Mouse (Mus musculus) kidney, embryonic 15.5 days (tissue): ENCODE results near the gene Rnf183. TPM values are rescaled to one million over a fixed set of nuclear protein-coding genes. Genes with fewer than 3 reads are reported as not detected.

Experiments
- ATAC-seq: fragments of 200-750 bp; cut with Nextera tagmentation; replicated peaks from 2 replicates; pipeline ENCODE4 v1.8.0; 2017; ENCODE audit warnings: moderate TSS enrichment; ENCODE audit not compliant: low FRiP score
- H3K27ac ChIP-seq: fragments of 300-500 bp; sonication (generic); 2 replicates; pipeline ENCODE4 v1.5.1; 2015; ENCODE audit warnings: mild to moderate bottlenecking, inconsistent platforms
- H3K27me3 ChIP-seq: fragments of 300-500 bp; sonication (generic); 2 replicates; pipeline ENCODE4 v1.6.1; 2015; ENCODE audit warnings: inconsistent platforms
- H3K36me3 ChIP-seq: fragments of 300-500 bp; sonication (generic); 2 replicates; pipeline ENCODE4 v1.6.1; 2015; ENCODE audit warnings: inconsistent platforms
- H3K4me1 ChIP-seq: fragments of 300-500 bp; sonication (generic); 2 replicates; pipeline ENCODE4 v1.6.1; 2015; ENCODE audit warnings: inconsistent platforms
- H3K4me2 ChIP-seq: fragments of 300-500 bp; sonication (generic); 2 replicates; pipeline ENCODE4 v1.6.1; 2015; ENCODE audit warnings: moderate library complexity, mild to moderate bottlenecking, inconsistent platforms
- H3K4me3 ChIP-seq: fragments of 300-500 bp; sonication (generic); replicated peaks from 2 replicates; pipeline ENCODE4 v1.5.1; 2015; ENCODE audit warnings: mild to moderate bottlenecking, inconsistent platforms
- H3K9ac ChIP-seq: fragments of 300-500 bp; sonication (generic); 2 replicates; pipeline ENCODE4 v1.6.1; 2015; ENCODE audit warnings: mild to moderate bottlenecking, inconsistent platforms
- H3K9me3 ChIP-seq: fragments of 300-500 bp; sonication (generic); replicated peaks from 2 replicates; pipeline ENCODE4 v1.6.1; 2016; ENCODE audit warnings: inconsistent platforms
- WGBS: fragments of 180-500 bp; shearing (Covaris S2); methylation state at CpG from one replicate; pipeline ENCODE4 v1.1.7; 2015; ENCODE audit warnings: mixed read lengths; 5-methylcytosine and 5-hydroxymethylcytosine counted together
- polyA plus RNA-seq: library from polyadenylated mRNA; unstranded; fragments of >200 nt; fragmentation: Nextera tagmentation; extraction: Ambion mirVana; gene quantifications from 2 replicates; pipeline ENCODE4 v1.2.1, GENCODE M21; 2015

The Rnf183 gene
- polyA plus RNA-seq, 1 experiment from 2014 or later = 0.29 TPM

- Histone ChIP-seq H3K4me2 (no peak overlapping the region), H3K9ac (no peak overlapping the region), H3K4me3 (no peak overlapping the region), H3K4me1 (no peaks in the 10 kb centered on the region), H3K36me3 (peaks cover 21% of the 10 kb centered on the region), H3K9me3 (no peaks in the 10 kb centered on the region), H3K27me3 (no peaks in the 10 kb centered on the region), H3K27ac (no peak overlapping the region)
- no peak for ATAC-seq
- 88% methylated on average over 8 of the region's 8 CpGs for WGBS
These were observed 25.3 kb upstream of the Rnf183 start for GRCm38 (mm10) chr4:62460348-62460747.

GRCm38 (mm10) chr4:62459081-62459480 is 24.0 kb upstream of the Rnf183 start:
- no peak for ATAC-seq
- WGBS = 72% methylated on average over 3 of the region's 3 CpGs

GRCm38 (mm10) chr4:62454995-62455394 is 19.9 kb upstream of the Rnf183 start:
- no peak overlapping the region for H3K9ac ChIP-seq
- ATAC-seq = no peak
- no peak overlapping the region for H3K4me2 ChIP-seq

More at GRCm38 (mm10) chr4:62459081-62459480, 24.0 kb upstream of the Rnf183 start:
- Histone ChIP-seq H3K4me1 (no peaks in the 10 kb centered on the region), H3K4me2 (no peak overlapping the region), H3K9ac (no peak overlapping the region), H3K4me3 (no peak overlapping the region), H3K36me3 (peaks cover 21% of the 10 kb centered on the region), H3K27me3 (no peaks in the 10 kb centered on the region), H3K27ac (no peak overlapping the region), H3K9me3 (no peaks in the 10 kb centered on the region)

GRCm38 (mm10) chr4:62440986-62441385 is 5.9 kb upstream of the Rnf183 start:
- H3K9me3 ChIP-seq = no peaks in the 10 kb centered on the region
- no peak overlapping the region for H3K27ac ChIP-seq
- H3K9ac ChIP-seq = no peak overlapping the region
- no peak overlapping the region for H3K4me3 ChIP-seq
- H3K27me3 ChIP-seq = no peaks in the 10 kb centered on the region
- 0 out of 2 replicates have a peak, but pooled peaks cover 6% of the 10 kb centered on the region for H3K4me1 ChIP-seq
- no peak overlapping the region for H3K4me2 ChIP-seq
- no peaks in the 10 kb centered on the region for H3K36me3 ChIP-seq
- no peak for ATAC-seq
- 75% methylated on average over 4 of the region's 4 CpGs for WGBS

More at GRCm38 (mm10) chr4:62454995-62455394, 19.9 kb upstream of the Rnf183 start:
- Histone ChIP-seq H3K36me3 (peaks cover 5% of the 10 kb centered on the region; the same call in 1 of the 2 replicates), H3K4me3 (no peak overlapping the region), H3K27me3 (no peaks in the 10 kb centered on the region), H3K4me1 (no peaks in the 10 kb centered on the region), H3K9me3 (no peaks in the 10 kb centered on the region), H3K27ac (no peak overlapping the region)
- WGBS = 50% methylated on average over 5 of the region's 5 CpGs

GRCm38 (mm10) chr4:62440544-62440943 is 5.5 kb upstream of the Rnf183 start:
- Histone ChIP-seq H3K36me3 (no peaks in the 10 kb centered on the region), H3K4me1 (0 out of 2 replicates have a peak, but pooled peaks cover 6% of the 10 kb centered on the region), H3K4me3 (no peak overlapping the region), H3K9ac (no peak overlapping the region), H3K27me3 (no peaks in the 10 kb centered on the region), H3K4me2 (no peak overlapping the region), H3K27ac (no peak overlapping the region), H3K9me3 (no peaks in the 10 kb centered on the region)
- ATAC-seq = no peak
- 72% methylated on average over 4 of the region's 4 CpGs for WGBS

GRCm38 (mm10) chr4:62439793-62440192 is 4.7 kb upstream of the Rnf183 start:
- H3K9me3 ChIP-seq = no peaks in the 10 kb centered on the region
- H3K4me2 ChIP-seq = no peak overlapping the region
- WGBS = 63% methylated on average over 4 of the region's 4 CpGs
- no peak for ATAC-seq
- 0 out of 2 replicates have a peak, but pooled peaks cover 6% of the 10 kb centered on the region for H3K4me1 ChIP-seq
- H3K27ac ChIP-seq = no peak overlapping the region
- no peaks in the 10 kb centered on the region for H3K27me3 ChIP-seq
- H3K36me3 ChIP-seq = no peaks in the 10 kb centered on the region
- H3K9ac ChIP-seq = no peak overlapping the region
- H3K4me3 ChIP-seq = no peak overlapping the region

GRCm38 (mm10) chr4:62437871-62438270 is 2.8 kb upstream of the Rnf183 start:
- peak; percentile 76 for ATAC-seq
- no peak overlapping the region for H3K27ac ChIP-seq
- 53% methylated on average over 7 of the region's 7 CpGs for WGBS

GRCm38 (mm10) chr4:62437256-62437778 is 2.3 kb upstream of the Rnf183 start:
- no peaks in the 10 kb centered on the region for H3K27me3 ChIP-seq
- H3K4me3 ChIP-seq = no peak overlapping the region
- H3K27ac ChIP-seq = no peak overlapping the region
- H3K9me3 ChIP-seq = no peaks in the 10 kb centered on the region
- 0 out of 2 replicates have a peak, but pooled peaks cover 6% of the 10 kb centered on the region for H3K4me1 ChIP-seq
- no peak overlapping the region for H3K9ac ChIP-seq
- no peak for ATAC-seq
- no peaks in the 10 kb centered on the region for H3K36me3 ChIP-seq
- WGBS = 87% methylated on average over 3 of the region's 3 CpGs
- no peak overlapping the region for H3K4me2 ChIP-seq

More at GRCm38 (mm10) chr4:62437871-62438270, 2.8 kb upstream of the Rnf183 start:
- Histone ChIP-seq H3K36me3 (no peaks in the 10 kb centered on the region), H3K4me1 (0 out of 2 replicates have a peak, but pooled peaks cover 6% of the 10 kb centered on the region), H3K9me3 (no peaks in the 10 kb centered on the region), H3K4me2 (no peak overlapping the region), H3K27me3 (no peaks in the 10 kb centered on the region), H3K9ac (no peak overlapping the region), H3K4me3 (no peak overlapping the region)

GRCm38 (mm10) chr4:62433939-62434870 is 847 bp downstream of the Rnf183 start:
- WGBS = 64% methylated on average over 7 of the region's 7 CpGs
- Histone ChIP-seq H3K36me3 (no peaks in the 10 kb centered on the region), H3K4me2 (no peak overlapping the region), H3K27ac (no peak overlapping the region), H3K9ac (no peak overlapping the region), H3K4me3 (no peak overlapping the region), H3K4me1 (0 out of 2 replicates have a peak, but pooled peaks cover 6% of the 10 kb centered on the region), H3K9me3 (no peaks in the 10 kb centered on the region), H3K27me3 (no peaks in the 10 kb centered on the region)
- 0 out of 2 replicates have a peak, but pooled peaks have one; percentile 42 for ATAC-seq

- no peak overlapping the region for H3K4me3 ChIP-seq
- no peaks in the 10 kb centered on the region for H3K27me3 ChIP-seq
- H3K4me1 ChIP-seq = no peaks in the 10 kb centered on the region
- no peak overlapping the region for H3K27ac ChIP-seq
- no peak for ATAC-seq
- H3K36me3 ChIP-seq = no peaks in the 10 kb centered on the region
- no peak overlapping the region for H3K9ac ChIP-seq
- WGBS = 81% methylated on average over 4 of the region's 4 CpGs
- no peaks in the 10 kb centered on the region for H3K9me3 ChIP-seq
- H3K4me2 ChIP-seq = no peak overlapping the region
These were observed 3.5 kb downstream of the Rnf183 start for GRCm38 (mm10) chr4:62431522-62431921.

- no peaks in the 10 kb centered on the region for H3K4me1 ChIP-seq
- no peaks in the 10 kb centered on the region for H3K27me3 ChIP-seq
- no peak overlapping the region for H3K9ac ChIP-seq
- H3K4me3 ChIP-seq = no peak overlapping the region
- H3K4me2 ChIP-seq = no peak overlapping the region
- H3K36me3 ChIP-seq = peaks cover 4% of the 10 kb centered on the region; the same call in 1 of the 2 replicates
- no peaks in the 10 kb centered on the region for H3K9me3 ChIP-seq
- no peak overlapping the region for H3K27ac ChIP-seq
- no peak for ATAC-seq
These were observed 4.4 kb downstream of the Rnf183 start for GRCm38 (mm10) chr4:62430678-62431077.

- no peak for ATAC-seq
- no peaks in the 10 kb centered on the region for H3K9me3 ChIP-seq
These were observed 5.4 kb downstream of the Rnf183 start for GRCm38 (mm10) chr4:62429616-62430015.

More at GRCm38 (mm10) chr4:62429616-62430015, 5.4 kb downstream of the Rnf183 start:
- Histone ChIP-seq H3K9ac (no peak overlapping the region), H3K27me3 (no peaks in the 10 kb centered on the region), H3K4me3 (no peak overlapping the region), H3K4me1 (no peaks in the 10 kb centered on the region), H3K4me2 (no peak overlapping the region), H3K36me3 (peaks cover 15% of the 10 kb centered on the region), H3K27ac (no peak overlapping the region)
- WGBS = 84% methylated on average over 9 of the region's 9 CpGs
